Mouse (Mus musculus) forebrain, embryonic 15.5 days (tissue): ENCODE data around the gene Nudcd3. TPM values are rescaled to one million over a fixed set of nuclear protein-coding genes. Genes with fewer than 3 reads are reported as not detected.

Experiments
- ATAC-seq: fragments of 200-750 bp; cut with Nextera tagmentation; replicated peaks from 2 replicates; pipeline ENCODE4 v1.8.0; 2017; ENCODE audit warnings: mild to moderate bottlenecking, moderate TSS enrichment, moderate library complexity
- H3K27ac ChIP-seq: fragments of 300-500 bp; sonication (generic); replicated peaks from 2 replicates; pipeline ENCODE4 v1.5.1; 2015; ENCODE audit warnings: mild to moderate bottlenecking, inconsistent platforms
- H3K27me3 ChIP-seq: fragments of 300-500 bp; sonication (generic); 2 replicates; pipeline ENCODE4 v1.6.1; 2015; ENCODE audit warnings: inconsistent platforms
- H3K36me3 ChIP-seq: fragments of 300-500 bp; sonication (generic); 2 replicates; pipeline ENCODE4 v1.6.1; 2015; ENCODE audit warnings: mild to moderate bottlenecking, inconsistent platforms
- H3K4me1 ChIP-seq: fragments of 300-500 bp; sonication (generic); 2 replicates; pipeline ENCODE4 v1.6.1; 2015; ENCODE audit warnings: inconsistent platforms
- H3K4me2 ChIP-seq: fragments of 300-500 bp; sonication (generic); replicated peaks from 2 replicates; pipeline ENCODE4 v1.6.1; 2015; ENCODE audit warnings: mild to moderate bottlenecking, inconsistent platforms
- H3K4me3 ChIP-seq: fragments of 300-500 bp; sonication (generic); 2 replicates; pipeline ENCODE4 v1.5.1; 2015; ENCODE audit warnings: mild to moderate bottlenecking, inconsistent platforms
- H3K9ac ChIP-seq: fragments of 300-500 bp; sonication (generic); replicated peaks from 2 replicates; pipeline ENCODE4 v1.6.1; 2015; ENCODE audit warnings: mild to moderate bottlenecking, inconsistent platforms
- H3K9me3 ChIP-seq: fragments of 300-500 bp; sonication (generic); 2 replicates; pipeline ENCODE4 v1.6.1; 2016; ENCODE audit warnings: inconsistent platforms
- WGBS: fragments of 180-500 bp; shearing (Covaris S2); methylation state at CpG from one replicate; pipeline ENCODE4 v1.1.7; 2015; ENCODE audit warnings: mixed read lengths; 5-methylcytosine and 5-hydroxymethylcytosine counted together
- polyA plus RNA-seq: library from polyadenylated mRNA; unstranded; fragments of >200 nt; fragmentation: Nextera tagmentation; extraction: Ambion mirVana; gene quantifications from 2 replicates; pipeline ENCODE4 v1.2.1, GENCODE M21; 2015

The Nudcd3 gene
- polyA plus RNA-seq, 1 experiment from 2014 or later: 74.4 TPM

GRCm38 (mm10) chr11:6174719-6175118 lies 25.5 kb downstream of the Nudcd3 start:
- Histone ChIP-seq H3K36me3 (no peaks in the 10 kb centered on the region), H3K27ac (no peak overlapping the region), H3K9me3 (no peaks in the 10 kb centered on the region), H3K4me3 (no peak overlapping the region), H3K4me1 (peaks cover 15% of the 10 kb centered on the region), H3K4me2 (no peak overlapping the region), H3K9ac (no peak overlapping the region), H3K27me3 (no peaks in the 10 kb centered on the region)
- WGBS: 87% methylated on average over 7 of the region's 7 CpGs
- no peak for ATAC-seq

GRCm38 (mm10) chr11:6169041-6169663 lies 31.1 kb downstream of the Nudcd3 start:
- 93% methylated on average over 2 of the region's 2 CpGs for WGBS

GRCm38 (mm10) chr11:6166351-6166750 lies 33.9 kb downstream of the Nudcd3 start:
- no peaks in the 10 kb centered on the region for H3K27me3 ChIP-seq
- no peaks in the 10 kb centered on the region for H3K36me3 ChIP-seq
- WGBS: 83% methylated on average over 12 of the region's 12 CpGs
- H3K4me2 ChIP-seq: no peak overlapping the region
- H3K4me3 ChIP-seq: no peak overlapping the region
- no peak overlapping the region; the same call in 1 of the 2 replicates for H3K27ac ChIP-seq
- H3K9me3 ChIP-seq: no peaks in the 10 kb centered on the region
- no peak overlapping the region for H3K9ac ChIP-seq
- peaks cover 7% of the 10 kb centered on the region for H3K4me1 ChIP-seq
- ATAC-seq: no peak

More at GRCm38 (mm10) chr11:6169041-6169663, 31.1 kb downstream of the Nudcd3 start:
- Histone ChIP-seq H3K27me3 (no peaks in the 10 kb centered on the region), H3K4me3 (no peak overlapping the region), H3K4me2 (no peak overlapping the region), H3K9me3 (no peaks in the 10 kb centered on the region), H3K4me1 (peaks cover 5% of the 10 kb centered on the region), H3K9ac (no peak overlapping the region), H3K27ac (no peak overlapping the region), H3K36me3 (no peaks in the 10 kb centered on the region)
- ATAC-seq: no peak

GRCm38 (mm10) chr11:6165391-6166081 lies 34.7 kb downstream of the Nudcd3 start:
- H3K4me1 ChIP-seq: peaks cover 11% of the 10 kb centered on the region
- no peaks in the 10 kb centered on the region for H3K36me3 ChIP-seq
- no peak for ATAC-seq
- no peak overlapping the region for H3K27ac ChIP-seq
- H3K9me3 ChIP-seq: no peaks in the 10 kb centered on the region
- H3K27me3 ChIP-seq: no peaks in the 10 kb centered on the region
- H3K4me3 ChIP-seq: no peak overlapping the region
- no peak overlapping the region for H3K4me2 ChIP-seq
- 93% methylated on average over 7 of the region's 7 CpGs for WGBS
- H3K9ac ChIP-seq: no peak overlapping the region

- no peak overlapping the region for H3K4me3 ChIP-seq
- no peak overlapping the region for H3K9ac ChIP-seq
- WGBS: 97% methylated on average over 7 of the region's 7 CpGs
Observed at GRCm38 (mm10) chr11:6164781-6165180, 35.4 kb downstream of the Nudcd3 start.

GRCm38 (mm10) chr11:6163706-6164105 lies 36.5 kb downstream of the Nudcd3 start:
- no peaks in the 10 kb centered on the region for H3K36me3 ChIP-seq
- H3K27me3 ChIP-seq: no peaks in the 10 kb centered on the region
- ATAC-seq: no peak
- H3K9me3 ChIP-seq: no peaks in the 10 kb centered on the region
- peaks cover 12% of the 10 kb centered on the region for H3K4me1 ChIP-seq
- 93% methylated on average over 12 of the region's 12 CpGs for WGBS
- no peak overlapping the region for H3K9ac ChIP-seq
- no peak overlapping the region for H3K27ac ChIP-seq
- no peak overlapping the region for H3K4me3 ChIP-seq
- H3K4me2 ChIP-seq: no peak overlapping the region

More at GRCm38 (mm10) chr11:6164781-6165180, 35.4 kb downstream of the Nudcd3 start:
- no peak for ATAC-seq
- no peaks in the 10 kb centered on the region for H3K9me3 ChIP-seq
- H3K27me3 ChIP-seq: no peaks in the 10 kb centered on the region
- H3K27ac ChIP-seq: no peak overlapping the region
- no peaks in the 10 kb centered on the region for H3K36me3 ChIP-seq
- peaks cover 12% of the 10 kb centered on the region for H3K4me1 ChIP-seq
- no peak overlapping the region for H3K4me2 ChIP-seq

- H3K9me3 ChIP-seq: no peaks in the 10 kb centered on the region
- no peak overlapping the region for H3K27ac ChIP-seq
- H3K27me3 ChIP-seq: no peaks in the 10 kb centered on the region
- H3K36me3 ChIP-seq: no peaks in the 10 kb centered on the region
- no peak overlapping the region for H3K4me2 ChIP-seq
- no peak for ATAC-seq
- H3K4me1 ChIP-seq: peaks cover 12% of the 10 kb centered on the region
- no peak overlapping the region for H3K9ac ChIP-seq
- WGBS: 95% methylated on average over 3 of the region's 3 CpGs
- no peak overlapping the region for H3K4me3 ChIP-seq
Observed at GRCm38 (mm10) chr11:6163062-6163461, 37.2 kb downstream of the Nudcd3 start.

- no peak for ATAC-seq
- H3K9me3 ChIP-seq: no peaks in the 10 kb centered on the region
- peaks cover 12% of the 10 kb centered on the region for H3K4me1 ChIP-seq
- no peak overlapping the region for H3K27ac ChIP-seq
- H3K27me3 ChIP-seq: no peaks in the 10 kb centered on the region
- no peak overlapping the region for H3K4me2 ChIP-seq
- no peaks in the 10 kb centered on the region for H3K36me3 ChIP-seq
- no peak overlapping the region for H3K4me3 ChIP-seq
- no peak overlapping the region for H3K9ac ChIP-seq
Observed at GRCm38 (mm10) chr11:6161549-6161948, 38.7 kb downstream of the Nudcd3 start.

GRCm38 (mm10) chr11:6160663-6161271 lies 39.4 kb downstream of the Nudcd3 start:
- ATAC-seq: no peak
- Histone ChIP-seq H3K4me3 (no peak overlapping the region), H3K9me3 (no peaks in the 10 kb centered on the region), H3K9ac (no peak overlapping the region), H3K4me2 (no peak overlapping the region), H3K4me1 (0 out of 2 replicates have a peak, but pooled peaks cover 12% of the 10 kb centered on the region), H3K36me3 (no peaks in the 10 kb centered on the region), H3K27ac (no peak overlapping the region), H3K27me3 (no peaks in the 10 kb centered on the region)
- WGBS: 84% methylated on average over 3 of the region's 3 CpGs

GRCm38 (mm10) chr11:6159704-6160275 lies 40.4 kb downstream of the Nudcd3 start:
- Histone ChIP-seq H3K36me3 (no peaks in the 10 kb centered on the region), H3K27ac (no peak overlapping the region), H3K4me2 (no peak overlapping the region), H3K9me3 (no peaks in the 10 kb centered on the region), H3K9ac (no peak overlapping the region), H3K27me3 (no peaks in the 10 kb centered on the region), H3K4me3 (no peak overlapping the region), H3K4me1 (peaks cover 13% of the 10 kb centered on the region; the same call in 1 of the 2 replicates)
- 90% methylated on average over 4 of the region's 4 CpGs for WGBS
- ATAC-seq: no peak

GRCm38 (mm10) chr11:6158515-6158914 lies 41.7 kb downstream of the Nudcd3 start:
- peaks cover 24% of the 10 kb centered on the region for H3K4me1 ChIP-seq
- no peak for ATAC-seq
- H3K9ac ChIP-seq: no peak overlapping the region
- H3K9me3 ChIP-seq: no peaks in the 10 kb centered on the region
- H3K4me2 ChIP-seq: no peak overlapping the region
- WGBS: 94% methylated on average over 1 of the region's 1 CpGs
- H3K36me3 ChIP-seq: no peaks in the 10 kb centered on the region
- H3K27ac ChIP-seq: no peak overlapping the region
- no peak overlapping the region for H3K4me3 ChIP-seq
- no peaks in the 10 kb centered on the region for H3K27me3 ChIP-seq

- no peak for ATAC-seq
- Histone ChIP-seq H3K9ac (no peak overlapping the region), H3K27me3 (no peaks in the 10 kb centered on the region), H3K4me2 (no peak overlapping the region), H3K9me3 (no peaks in the 10 kb centered on the region), H3K27ac (no peak overlapping the region), H3K36me3 (no peaks in the 10 kb centered on the region), H3K4me1 (peaks cover 24% of the 10 kb centered on the region), H3K4me3 (no peak overlapping the region)
- WGBS: 78% methylated on average over 5 of the region's 5 CpGs
Observed at GRCm38 (mm10) chr11:6157119-6157518, 43.1 kb downstream of the Nudcd3 start.
